ENCODE assay signal across 7 mouse cellular contexts in the genomic region with DNA sequence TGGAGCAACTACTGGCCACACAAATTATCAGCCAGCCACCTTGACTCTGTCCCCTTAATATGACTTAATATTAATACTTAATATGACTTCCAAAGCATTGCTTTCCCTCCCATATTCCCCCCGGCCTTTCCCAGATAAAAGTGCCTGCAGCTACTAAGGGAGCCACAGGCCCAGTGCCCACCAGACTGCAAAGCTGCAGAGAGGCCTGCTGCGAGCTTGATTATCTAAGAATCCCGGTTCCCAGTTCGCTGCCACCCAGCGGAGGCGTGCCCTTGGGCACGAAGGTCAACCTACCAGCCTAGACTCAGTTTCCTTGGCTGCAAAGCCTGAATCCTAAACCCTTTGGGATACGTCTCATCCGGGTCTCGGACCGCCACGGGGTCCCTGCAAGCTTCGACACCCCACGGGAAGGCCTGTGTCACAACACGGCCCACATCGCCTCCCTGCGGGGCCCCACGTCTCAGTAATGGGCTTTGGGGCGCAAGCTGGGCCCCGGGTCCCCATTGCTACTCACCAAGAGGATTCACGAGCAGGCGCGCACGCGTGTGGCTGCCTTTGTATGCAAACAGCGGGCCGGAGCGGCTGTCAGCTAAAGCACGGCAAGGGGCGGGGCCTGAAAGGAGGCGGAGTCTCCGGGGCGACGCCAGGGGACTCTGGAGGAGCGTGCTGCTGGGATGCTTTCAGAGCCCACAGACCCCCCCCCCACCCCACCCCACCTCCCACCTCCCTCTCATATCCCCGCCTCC. TPM values are rescaled to one million over a fixed set of nuclear protein-coding genes. Genes with fewer than 3 reads are reported as not detected.
DNase-seq lines count a peak whose midpoint lies in the region; ATAC-seq lines count a peak whose summit lies in the region.

No protein-coding gene starts in this region.

- intact Hi-C loops in left cerebral cortex, postnatal 25 days (cut with DNase I): no loop called here

- no peaks in the 10 kb centered on the region for H3K27me3 ChIP-seq in intestine, embryonic 15.5 days (replicated peaks)
- H3K27me3 ChIP-seq in midbrain, embryonic 10.5 days (ENCODE audit: low read depth, poor library complexity, severe bottlenecking): peaks cover 21% of the 10 kb centered on the region

- H3K9ac ChIP-seq in intestine, embryonic 15.5 days: peak overlapping the region; percentile 65

- H3K9me3 ChIP-seq in intestine, embryonic 15.5 days: no peaks in the 10 kb centered on the region
- no peaks in the 10 kb centered on the region for H3K9me3 ChIP-seq in midbrain, embryonic 10.5 days (replicated peaks)

- peak overlapping the region; percentile 66 for H3K27ac ChIP-seq in intestine, embryonic 15.5 days
- peak overlapping the region; percentile 92 for H3K27ac ChIP-seq in midbrain, embryonic 10.5 days (replicated peaks)

- peaks cover 37% of the 10 kb centered on the region for H3K4me1 ChIP-seq in intestine, embryonic 15.5 days (replicated peaks)
- peaks cover 74% of the 10 kb centered on the region for H3K4me1 ChIP-seq in midbrain, embryonic 10.5 days

- WGBS in intestine, embryonic 15.5 days: under 1% methylated on average over 33 of the region's 36 CpGs
- WGBS in midbrain, embryonic 10.5 days: under 1% methylated on average over 36 of the region's 36 CpGs

- peak; percentile 85 for ATAC-seq in intestine, embryonic 15.5 days

- no peaks in the 10 kb centered on the region for H3K36me3 ChIP-seq in intestine, embryonic 15.5 days
- no peaks in the 10 kb centered on the region for H3K36me3 ChIP-seq in midbrain, embryonic 10.5 days

- H3K4me2 ChIP-seq in intestine, embryonic 15.5 days (replicated peaks): peak overlapping the region; percentile 78

- peak; percentile 92 to 96 for DNase-seq in adrenal gland, adult (ENCODE audit: inconsistent age in 2 of 2, low spot score in 1 of 2)
- DNase-seq in embryo, embryonic 10.5 days (ENCODE audit: low spot score): peak; percentile 94
- DNase-seq in gastrocnemius, postnatal 25 days: peak; percentile 89
- DNase-seq in left cerebral cortex, postnatal 25 days (ENCODE audit: low spot score in 2 of 2): peak; percentile 86 to 89
- peak; percentile 92 for DNase-seq in midbrain, embryonic 10.5 days (ENCODE audit: low spot score)
- peak; percentile 94 for DNase-seq in right cerebral cortex, postnatal 4 days

- peak overlapping the region; percentile 63 for H3K4me3 ChIP-seq in intestine, embryonic 15.5 days (replicated peaks)
- H3K4me3 ChIP-seq in midbrain, embryonic 10.5 days: peak overlapping the region; percentile 83

RNA-seq across cellular contexts. Expression of a gene that starts 21.4 kb away (rescaled TPM):
- 100 to 1,000 TPM; 174 to 193 TPM for total RNA-seq in gastrocnemius, postnatal 25 days (2021)
- 7.2 and 8.6 TPM in 2 replicates for polyA plus RNA-seq in intestine, embryonic 15.5 days (2015; fragmentation: Nextera tagmentation; extraction: Ambion mirVana)
- total RNA-seq in left cerebral cortex, postnatal 25 days (2021): 10 to 100 TPM; 18.1 to 18.3 TPM
- 5.5 and 9.0 TPM in 2 replicates for polyA plus RNA-seq in midbrain, embryonic 10.5 days (2016; fragmentation: Nextera tagmentation; extraction: Ambion mirVana)

Comparison
In these comparisons a context has a peak if more than half of its experiments do, and no peak if none do; other contexts are left out.
1. Peak in every context shown above with its lines: DNase-seq, ATAC-seq, H3K4me3 ChIP-seq and H3K27ac ChIP-seq.
2. RNA of a gene that starts 21.4 kb away (total RNA-seq): 174 to 193 TPM in gastrocnemius, postnatal 25 days; 18.1 to 18.3 TPM in left cerebral cortex, postnatal 25 days; every median in the first group is over 4 times any median in the second.